9 mouse cellular contexts compared by ENCODE assay signal in genomic region chr3:28814361-28814760, GRCm38 (mm10). TPM values are rescaled to one million over a fixed set of nuclear protein-coding genes. Genes with fewer than 3 reads are reported as not detected.
A peak's percentile ranks its signal among the peaks of the same experiment; 100 is the strongest.
DNase-seq lines count a peak whose midpoint lies in the region; ATAC-seq lines count a peak whose summit lies in the region.
"Had no signal": no experiment of that assay in that cellular context is flagged by ENCODE, and none has a peak within 500 bp of the region (broad histone marks: within the 10 kb centered on the region; RNA-seq: fewer than 3 reads in every experiment).

No protein-coding gene starts in this region.

- 12% methylated on average over 4 of the region's 4 CpGs for WGBS in forebrain, embryonic 16.5 days

- intact Hi-C loops in heart, postnatal 10 days (cut with DNase I): loop anchor here (1.0 kb wide), 1 partner anchor 155 kb away; no protein-coding TSS in a partner anchor
- intact Hi-C loops in heart, postnatal 36 days (cut with DNase I): loop anchor here (1.0 kb wide), 1 partner anchor 155 kb away; no protein-coding TSS in a partner anchor

- no peaks in the 10 kb centered on the region for H3K4me1 ChIP-seq in forebrain, embryonic 16.5 days (replicated peaks; ENCODE audit: control insufficient read depth, insufficient read depth, low read length)
- H3K4me1 ChIP-seq: megakaryocyte, embryonic 14.5 days had no signal

- no peak overlapping the region for H3K4me3 ChIP-seq in forebrain, embryonic 16.5 days (replicated peaks; ENCODE audit: low read length)
- H3K4me3 ChIP-seq: megakaryocyte, embryonic 14.5 days had no signal

- no peaks in the 10 kb centered on the region for H3K27me3 ChIP-seq in forebrain, embryonic 16.5 days (replicated peaks; ENCODE audit: control insufficient read depth, insufficient read depth, low read length)

- H3K9ac ChIP-seq in forebrain, embryonic 16.5 days (replicated peaks; ENCODE audit: low read depth, low read length): no peak overlapping the region

- no peaks in the 10 kb centered on the region for H3K9me3 ChIP-seq in forebrain, embryonic 16.5 days (ENCODE audit: control insufficient read depth, low read length)
- H3K9me3 ChIP-seq: megakaryocyte, embryonic 14.5 days had no signal

- no peaks in the 10 kb centered on the region for H3K36me3 ChIP-seq in forebrain, embryonic 16.5 days (ENCODE audit: control insufficient read depth, insufficient read depth)

- H3K27ac ChIP-seq in forebrain, embryonic 16.5 days (ENCODE audit: low read length): no peak overlapping the region

- peak; percentile 64 for ATAC-seq in forebrain, embryonic 16.5 days

- peak; percentile 21 to 52 for DNase-seq in heart, postnatal 10 days
- DNase-seq in heart, postnatal 36 days: no peak
- peak; percentile 79 for DNase-seq in 416B (ENCODE audit: low read depth)
- peak; percentile 74 for DNase-seq in MN1 (ENCODE audit: low spot score)
- DNase-seq in mesoderm, embryonic 11.5 days (ENCODE audit: low read depth, low spot score): peak; percentile 80
- no peak for DNase-seq in testis, postnatal 14 days (ENCODE audit: low spot score)
- no peak for DNase-seq in urinary bladder, adult 18-20 months (ENCODE audit: low spot score in 2 of 2)

- H3K4me2 ChIP-seq in forebrain, embryonic 16.5 days (ENCODE audit: low read length): no peak overlapping the region

RNA-seq across cellular contexts. Expression of gene Rpl22l1, which starts 9.1 kb away (rescaled TPM):
- total RNA-seq in heart, postnatal 10 days (2021): 100 to 1,000 TPM; 131 to 140 TPM
- 10 to 100 TPM; 85.9 to 94.4 TPM for total RNA-seq in heart, postnatal 36 days (2021)
- polyA plus RNA-seq in forebrain, embryonic 16.5 days (2015; fragmentation: Nextera tagmentation; extraction: Ambion mirVana): 174 and 193 TPM in 2 replicates

RNA-seq across cellular contexts. Expression of gene Eif5a2, which starts 33.3 kb away (rescaled TPM):
- 1 to 10 TPM; 4.0 to 4.3 TPM for total RNA-seq in heart, postnatal 10 days (2021)
- total RNA-seq in heart, postnatal 36 days (2021): 1 to 10 TPM; 1.3 to 1.4 TPM
- polyA plus RNA-seq in forebrain, embryonic 16.5 days (2015; fragmentation: Nextera tagmentation; extraction: Ambion mirVana): 8.3 and 9.3 TPM in 2 replicates

Comparison
In these comparisons a context has a peak if more than half of its experiments do, and no peak if none do; other contexts are left out.
1. DNase-seq: peak in heart, postnatal 10 days (2 of 2), 416B (single experiment), MN1 (single experiment) and mesoderm, embryonic 11.5 days (single experiment); none in heart, postnatal 36 days (0 of 2), testis, postnatal 14 days (single experiment) and urinary bladder, adult 18-20 months (0 of 2).